Mouse (Mus musculus): ENCODE data around the gene Serpina16.

The Serpina16 gene

DNA sequence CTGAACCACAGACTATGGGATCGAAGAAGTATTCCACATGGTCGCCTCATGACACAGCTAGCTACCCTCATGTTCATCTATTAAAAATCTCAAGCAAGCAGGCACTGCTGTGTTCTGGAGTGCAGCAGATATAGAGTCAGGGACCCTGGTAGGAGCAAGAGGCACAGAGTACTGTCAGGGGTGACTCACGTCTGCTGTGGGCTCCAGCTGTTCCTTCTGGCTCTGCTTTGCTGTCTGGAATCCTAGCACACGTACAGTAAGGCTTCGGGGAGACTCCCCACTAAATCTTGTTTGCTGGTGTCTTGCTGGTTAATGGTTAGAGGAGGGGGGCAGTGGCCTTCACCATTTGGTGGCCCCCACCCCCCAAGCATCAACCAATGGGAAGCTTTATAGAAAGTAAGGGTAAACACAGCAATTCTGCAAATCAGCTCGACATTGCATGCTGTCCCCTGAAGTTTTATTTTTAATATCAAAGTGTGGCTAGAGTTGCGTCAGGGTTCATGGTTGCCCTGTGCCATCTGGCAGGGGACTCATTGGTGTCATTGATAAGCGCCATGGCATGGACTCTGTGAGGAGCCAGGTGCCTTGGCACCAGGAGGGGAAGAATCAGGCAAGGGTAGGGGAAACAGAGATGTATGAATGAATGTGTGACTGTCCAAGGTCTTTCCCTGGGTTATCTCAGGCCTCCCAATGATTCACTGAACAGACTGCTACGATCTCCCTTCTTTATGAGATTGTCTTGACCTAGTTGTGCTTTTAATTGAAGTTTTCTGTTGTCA lies 18.9 kb downstream of the Serpina16 start, which contains the start of gene Serpina6:
Serpina6 (minus strand) TSS at position 365 of the 779 bp plus-strand sequence.
- DNase-seq: no peak

DNA sequence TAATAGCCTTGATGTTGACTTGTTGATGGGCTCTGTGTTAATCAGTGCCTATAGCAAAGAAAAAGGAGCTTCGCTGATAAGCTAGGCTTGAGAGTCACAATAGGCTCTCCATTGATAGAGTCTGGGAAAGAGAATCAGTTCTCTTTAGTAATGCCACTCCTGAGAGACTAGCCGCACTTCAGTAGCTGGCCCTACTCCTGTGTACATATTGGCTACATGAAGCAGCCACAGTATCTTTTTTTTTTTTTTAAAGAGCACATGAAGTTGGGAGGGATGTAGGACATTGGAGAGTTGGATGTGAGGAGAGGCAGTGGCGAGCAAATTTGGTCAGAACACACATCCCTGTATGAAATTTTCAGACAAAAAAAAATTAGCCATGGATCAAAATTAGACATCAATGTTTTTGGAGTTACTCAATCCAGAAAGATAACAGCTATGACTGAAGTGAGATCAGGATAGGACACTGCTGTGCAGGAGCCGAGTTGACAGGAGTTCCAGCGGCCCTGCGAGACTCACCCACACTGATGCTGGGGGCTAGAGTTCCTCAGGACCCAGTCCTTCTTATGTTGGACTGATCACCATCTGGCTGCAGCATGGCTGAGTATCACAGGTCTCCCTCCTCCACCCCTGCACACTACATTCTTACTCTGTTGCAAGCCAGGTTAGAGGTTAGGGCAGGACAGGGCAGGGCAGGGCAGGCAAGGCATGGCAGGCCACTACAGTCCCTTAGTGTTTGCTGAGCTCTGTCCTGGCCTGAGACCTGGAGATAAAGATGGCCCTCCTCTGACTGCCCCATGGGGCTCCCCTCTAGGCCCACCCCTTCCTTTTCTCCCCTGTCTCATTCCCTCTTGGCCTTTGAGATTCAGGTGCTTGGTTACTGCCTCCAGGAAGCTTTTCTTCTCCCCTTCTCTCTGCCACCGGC lies 20.6 kb downstream of the Serpina16 start:
- no peak for DNase-seq

DNA sequence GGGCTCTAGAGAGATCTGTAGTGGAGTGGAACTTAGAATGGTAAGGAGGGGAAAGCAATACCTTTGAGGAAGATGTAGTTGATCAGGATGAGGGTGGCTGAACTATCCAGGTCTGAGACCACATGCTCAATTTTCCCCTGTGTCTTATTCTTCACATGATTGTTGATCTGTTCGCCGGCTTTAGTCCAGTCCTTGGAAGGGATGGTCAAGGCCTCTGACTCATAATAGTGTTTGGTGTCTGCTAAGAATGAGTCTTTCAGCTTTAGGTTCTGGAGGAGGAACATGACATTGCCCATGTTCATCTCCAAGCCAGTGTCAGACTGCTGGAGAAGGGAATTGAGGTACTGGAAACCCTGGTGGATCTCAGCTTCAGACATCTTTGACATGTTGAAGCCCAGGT lies 22.1 kb downstream of the Serpina16 start:
- DNase-seq: no peak

DNA sequence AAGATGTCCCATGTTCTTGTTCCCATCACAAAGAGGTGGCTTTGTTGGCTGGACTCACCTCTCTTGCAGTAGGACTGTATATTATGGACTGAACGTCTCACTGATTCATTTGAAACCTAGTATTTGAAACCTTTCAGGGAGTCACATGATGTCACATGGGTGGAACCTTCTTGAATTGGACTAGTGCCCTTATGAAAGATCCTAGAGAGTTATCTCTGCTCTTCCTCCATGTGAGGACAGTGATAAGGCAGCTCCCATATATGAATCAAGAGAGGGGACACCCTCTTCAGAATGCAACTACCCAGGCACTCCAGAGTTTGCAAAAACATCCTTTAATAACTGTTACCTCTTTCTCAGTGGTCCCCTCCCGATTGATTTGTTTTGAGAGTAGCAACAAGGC lies 29.6 kb downstream of the Serpina16 start:
- no peak for DNase-seq

DNA sequence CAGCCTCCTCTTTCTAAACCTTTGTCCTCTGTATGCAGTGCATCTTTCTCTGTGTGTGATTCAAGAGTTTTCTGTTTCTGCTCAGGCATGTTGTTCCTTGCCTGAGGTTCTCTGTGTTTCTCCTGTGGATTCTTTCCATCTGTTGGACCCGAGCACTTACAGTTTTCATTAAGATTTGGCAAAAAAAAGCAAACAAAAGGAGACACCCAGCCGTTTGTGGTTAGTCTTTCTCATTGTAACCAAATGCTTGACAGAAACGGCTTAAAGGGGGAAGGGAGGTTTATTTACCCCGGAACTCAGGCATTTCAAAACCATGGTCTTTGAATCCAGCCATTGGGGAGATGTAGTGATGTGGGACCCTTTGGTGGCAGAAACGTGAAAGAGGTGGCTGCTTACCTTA lies 31.3 kb downstream of the Serpina16 start:
- DNase-seq: no peak

DNA sequence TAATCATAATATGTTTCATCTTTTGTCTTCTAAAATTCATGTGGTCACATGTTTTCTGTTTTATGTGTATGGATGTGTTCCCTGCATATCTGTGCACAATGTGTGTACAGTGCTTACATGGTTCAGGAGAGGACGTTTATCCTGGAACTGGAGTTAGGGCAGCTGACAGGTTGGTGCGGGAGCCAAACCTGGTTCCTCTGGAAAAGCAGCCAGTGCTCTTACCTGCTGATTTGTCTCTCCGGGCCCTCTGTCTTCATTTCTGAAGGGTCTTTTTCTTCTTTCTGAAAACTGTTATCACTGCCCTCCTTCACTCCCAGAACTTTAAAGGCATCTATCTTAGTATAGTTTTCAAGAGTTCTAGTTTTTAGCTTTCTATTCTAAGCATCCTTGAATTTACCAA lies 32.1 kb downstream of the Serpina16 start:
- no peak for DNase-seq

DNA sequence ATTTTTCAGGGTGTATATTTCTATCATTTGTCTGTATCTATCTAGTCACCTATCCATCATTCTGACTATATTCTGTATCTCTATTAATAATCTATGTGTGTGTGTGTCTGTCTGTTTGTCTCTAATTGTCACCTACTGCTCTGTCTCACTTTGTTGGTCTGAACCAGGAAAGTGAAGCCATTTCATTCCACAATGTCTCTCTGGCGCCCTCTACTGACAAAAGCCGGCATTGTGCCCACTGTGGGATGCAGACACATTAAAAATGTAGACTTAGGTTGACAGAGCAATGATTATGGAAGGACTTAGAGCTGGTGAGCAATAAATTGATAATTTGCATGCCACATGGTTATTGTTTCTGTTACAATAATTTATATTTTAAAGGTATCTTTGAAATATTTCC lies 32.6 kb downstream of the Serpina16 start:
- DNase-seq: peak; percentile 65

DNA sequence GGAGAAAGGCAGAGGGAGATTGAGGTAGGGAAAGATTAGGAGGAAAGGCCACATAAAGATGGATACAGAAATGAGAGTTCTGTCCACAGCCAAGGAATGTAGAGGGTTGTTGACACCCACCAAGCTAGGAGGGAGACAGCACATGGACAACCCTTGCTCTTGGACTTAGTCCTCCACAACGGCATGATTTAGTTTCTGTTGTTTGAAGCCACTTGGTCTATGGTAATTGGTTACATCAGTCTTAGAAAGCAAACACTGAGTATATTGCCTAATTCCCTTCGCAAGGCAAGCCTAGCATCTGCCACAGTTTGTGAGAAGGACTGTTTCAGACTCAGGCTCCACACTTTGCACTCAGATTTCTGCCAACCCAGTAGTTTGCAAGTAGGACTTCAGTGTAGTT lies 40.1 kb downstream of the Serpina16 start:
- DNase-seq: no peak

DNA sequence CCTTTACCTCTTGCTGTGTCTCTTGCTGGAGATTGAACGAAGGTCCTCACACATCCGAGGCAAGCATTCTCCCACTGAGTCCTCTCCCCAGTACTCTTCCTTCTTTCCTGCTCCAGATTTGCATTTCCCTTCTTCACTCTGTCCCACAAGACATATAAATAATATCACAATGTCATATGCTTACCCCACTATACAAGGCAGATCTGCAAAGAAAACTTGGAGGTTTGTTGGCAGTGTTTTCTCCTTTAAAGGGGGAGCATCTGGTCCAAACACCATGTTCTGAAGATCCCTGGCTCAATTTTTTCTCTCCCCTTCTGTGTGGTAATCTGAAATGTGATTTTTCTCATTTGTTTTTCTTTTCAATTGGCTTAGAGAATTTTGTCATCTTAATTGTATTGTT lies 41.5 kb downstream of the Serpina16 start:
- no peak for DNase-seq

DNA sequence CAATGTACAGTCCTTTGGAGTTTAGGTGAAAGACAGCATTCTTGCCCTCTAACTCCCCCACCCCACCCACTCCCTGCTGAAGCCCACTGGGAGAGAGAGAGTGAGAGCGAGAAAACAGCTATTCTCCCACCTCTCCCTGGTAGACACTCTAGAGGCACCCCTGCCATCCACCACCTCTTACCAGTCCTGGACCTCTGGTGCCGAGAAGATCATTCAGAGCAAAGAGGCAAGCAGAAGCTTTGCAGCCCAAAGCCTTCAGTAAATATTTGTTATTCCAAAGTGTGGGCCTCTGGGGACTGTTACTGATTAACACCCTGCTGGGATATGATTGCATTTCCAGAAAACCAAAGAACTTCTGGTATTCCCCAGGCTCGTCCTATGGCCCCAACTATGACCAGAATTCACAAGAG lies 44.7 kb downstream of the Serpina16 start, which contains the start of gene Serpina10:
Serpina10 (minus strand) TSS at position 242 of the 410 bp plus-strand sequence.
- DNase-seq: no peak

Measured in cerebellum, adult 8-10 months (tissue).